Mouse (Mus musculus) cerebellum, adult 18-20 months (tissue): Measurements from ENCODE around the gene Ubxn1.

Experiments
- DNase-seq, 2 experiments: peaks; one replicate each; pipeline ENCODE4 v3.0.0; 2021

Ubxn1 gene

GRCm38 (mm10) chr19:8903412-8903811, 32.1 kb downstream of the Ubxn1 start:
- DNase-seq, result no peak

- no peak for DNase-seq
Measured at GRCm38 (mm10) chr19:8908531-8908930, 37.2 kb downstream of the Ubxn1 start.

- DNase-seq, result no peak
Measured at GRCm38 (mm10) chr19:8911810-8912209, 40.5 kb downstream of the Ubxn1 start.

DNA sequence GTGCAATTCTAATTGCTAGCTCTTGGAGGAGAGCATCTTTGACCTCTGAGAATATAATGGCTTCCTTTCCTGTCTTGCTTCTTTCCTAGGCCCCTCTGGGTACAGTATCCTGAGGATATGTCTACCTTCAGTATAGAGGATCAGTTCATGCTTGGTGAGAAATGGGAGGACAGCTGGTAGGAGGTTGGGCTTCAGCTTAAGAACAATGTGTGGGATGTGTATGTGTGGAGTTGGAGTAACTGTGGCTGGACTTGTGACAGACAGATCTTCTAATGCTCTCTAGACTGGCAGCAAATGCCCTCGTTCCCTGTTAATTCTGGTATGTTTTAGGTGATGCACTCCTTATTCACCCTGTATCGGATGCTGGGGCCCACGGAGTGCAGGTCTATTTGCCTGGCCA, 42.9 kb downstream of the Ubxn1 start:
- no peak for DNase-seq

DNA sequence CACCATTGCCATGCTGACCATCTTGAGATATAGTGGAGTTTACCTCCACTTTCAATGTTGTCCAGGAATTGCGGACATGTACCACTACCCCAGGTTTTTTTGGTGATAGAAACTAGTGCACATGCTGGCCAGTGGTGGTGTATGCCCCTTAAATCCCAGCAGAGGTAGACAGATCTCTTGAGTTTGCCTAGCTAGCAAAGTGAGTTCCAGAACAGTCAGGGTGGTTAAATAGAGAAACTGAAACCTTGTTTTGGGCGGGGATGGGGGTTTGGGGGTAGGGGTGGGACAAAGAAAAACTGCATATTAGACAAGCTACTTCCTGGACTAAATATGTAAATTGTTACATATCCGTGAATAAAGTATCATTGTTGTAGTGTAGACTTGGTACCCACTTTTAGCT, 47.7 kb downstream of the Ubxn1 start:
- no peak for DNase-seq

DNA sequence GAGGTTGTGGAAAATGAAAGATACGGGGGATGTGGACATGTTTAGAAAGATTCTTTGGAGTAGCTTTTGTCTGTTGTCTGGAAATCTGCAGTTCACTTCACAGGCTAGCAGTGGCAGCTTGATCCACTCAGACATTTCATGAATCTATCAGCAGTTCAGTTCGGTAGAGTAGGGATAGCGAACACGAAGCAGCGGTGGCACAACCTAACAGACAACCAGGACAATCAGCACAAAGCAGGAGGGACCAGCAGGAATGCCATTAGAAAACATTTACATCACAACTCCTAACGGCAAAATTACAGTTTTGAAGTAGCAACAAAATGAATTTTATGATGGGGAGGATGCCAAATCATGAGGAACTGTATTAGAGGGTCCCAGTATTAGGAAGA, 48.4 kb downstream of the Ubxn1 start:
- DNase-seq, result no peak

DNA sequence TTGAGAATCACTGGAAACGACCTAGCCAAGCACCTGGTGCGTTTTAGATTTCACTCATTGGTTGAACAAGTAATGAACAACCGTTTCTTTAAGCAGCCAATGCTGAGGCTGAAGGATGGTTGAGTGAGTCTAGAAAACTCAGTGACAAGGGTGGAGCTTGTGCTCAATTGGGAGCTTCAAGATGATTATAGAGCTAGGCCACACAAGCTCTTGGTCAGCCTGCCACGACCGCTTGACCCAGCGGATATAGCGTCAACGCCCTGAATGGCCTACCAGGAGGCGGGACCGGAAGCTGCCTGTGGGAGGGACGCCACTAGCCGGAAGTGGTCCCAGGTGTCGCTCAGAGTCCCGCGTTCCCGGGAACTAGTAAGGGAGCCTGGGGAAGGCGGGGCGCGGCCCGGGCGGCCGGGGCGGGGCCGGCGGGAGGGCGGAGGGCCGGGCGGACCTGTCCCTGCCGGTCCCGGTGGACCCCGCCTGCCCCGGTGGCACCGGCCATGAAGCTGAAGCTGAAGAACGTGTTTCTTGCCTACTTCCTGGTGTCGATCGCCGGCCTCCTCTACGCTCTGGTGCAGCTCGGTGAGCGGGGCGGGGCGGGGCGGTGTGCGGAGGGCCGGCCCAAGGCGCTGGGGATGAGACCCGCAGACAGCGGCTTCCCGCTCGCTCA, 48.9 kb downstream of the Ubxn1 start, which contains the start of gene B3gat3:
B3gat3 (plus strand) TSS at position 302 of the 664 bp plus-strand sequence.
- peak; percentile 96 to 97 for DNase-seq

GRCm38 (mm10) chr19:8920836-8921291, 49.6 kb downstream of the Ubxn1 start:
- DNase-seq, result no peak

DNA sequence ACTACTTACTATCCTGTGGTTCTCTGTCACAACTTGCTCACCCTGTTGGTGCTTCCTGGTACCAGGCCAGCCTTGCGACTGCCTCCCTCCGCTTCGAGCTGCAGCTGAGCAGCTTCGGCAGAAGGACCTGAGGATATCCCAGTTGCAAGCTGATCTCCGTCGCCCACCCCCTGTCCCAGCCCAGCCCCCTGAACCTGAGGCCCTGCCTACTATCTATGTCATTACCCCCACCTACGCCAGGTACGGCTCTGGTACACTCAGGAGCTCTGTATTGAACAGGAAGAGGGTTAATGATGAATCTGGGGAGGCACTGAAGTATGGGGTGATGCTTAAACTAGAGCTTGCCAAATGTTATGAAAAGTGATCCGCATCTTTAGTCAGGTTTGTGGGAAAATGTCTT, 50.4 kb downstream of the Ubxn1 start:
- DNase-seq, result no peak
